In genomic region chr3:104993800-104994199, GRCm38 (mm10) we compare ENCODE assay signal across 8 mouse cellular contexts. TPM values are rescaled to one million over a fixed set of nuclear protein-coding genes. Genes with fewer than 3 reads are reported as not detected.
A peak's percentile ranks its signal among the peaks of the same experiment; 100 is the strongest.
DNase-seq lines count a peak whose midpoint lies in the region; ATAC-seq and TF ChIP-seq lines count a peak whose summit lies in the region.

No protein-coding gene starts in this region.

- intact Hi-C loops in gastrocnemius, adult 2 months (cut with DNase I) = loop anchor here (10.0 kb wide), 1 partner anchor 171 kb away; no protein-coding TSS in a partner anchor

- no peaks in the 10 kb centered on the region for H3K27me3 ChIP-seq in hindbrain, postnatal 0 days (ENCODE audit: insufficient read depth, low read length)

- H3K36me3 ChIP-seq in hindbrain, postnatal 0 days (ENCODE audit: insufficient read depth, low read length) = no peaks in the 10 kb centered on the region

- peaks cover 18% of the 10 kb centered on the region for H3K4me1 ChIP-seq in embryonic fibroblast, embryonic 13.5 days (ENCODE audit: control insufficient read depth, insufficient read depth, low read length)
- 0 out of 2 replicates have a peak, but pooled peaks cover 5% of the 10 kb centered on the region for H3K4me1 ChIP-seq in hindbrain, postnatal 0 days (ENCODE audit: insufficient read depth, low read length)

- H3K27ac ChIP-seq in gastrocnemius, adult 2 months = peak overlapping the region; percentile 76
- H3K27ac ChIP-seq in embryonic fibroblast, embryonic 13.5 days (ENCODE audit: insufficient read depth, low read length) = peak overlapping the region; percentile 89
- peak overlapping the region; percentile 32; the same call in 1 of the 2 replicates for H3K27ac ChIP-seq in hindbrain, postnatal 0 days

- ATAC-seq in hindbrain, postnatal 0 days = peak; percentile 85

- TF ChIP-seq POLR2A in embryonic fibroblast, embryonic 13.5 days (IDR thresholded peaks at IDR 0.05; ENCODE audit: low read depth, low read length) = no peak

- no peak overlapping the region for H3K4me3 ChIP-seq in gastrocnemius, adult 2 months
- no peak overlapping the region for H3K4me3 ChIP-seq in embryonic fibroblast, embryonic 13.5 days (ENCODE audit: insufficient read depth, low read length)
- no peak overlapping the region for H3K4me3 ChIP-seq in hindbrain, postnatal 0 days (ENCODE audit: low read length)

- no peaks in the 10 kb centered on the region for H3K9me3 ChIP-seq in hindbrain, postnatal 0 days (ENCODE audit: low read length)

- no peak overlapping the region for H3K4me2 ChIP-seq in hindbrain, postnatal 0 days (ENCODE audit: low read depth, low read length)

- WGBS in hindbrain, postnatal 0 days = 25% methylated on average over 4 of the region's 4 CpGs

- DNase-seq in gastrocnemius, adult 2 months = no peak
- DNase-seq in gastrocnemius, postnatal 4 days (ENCODE audit: low spot score in 2 of 2) = no peak
- peak; percentile 25 for DNase-seq in MN1 (ENCODE audit: low spot score)
- DNase-seq in hindbrain, postnatal 0 days (ENCODE audit: low spot score) = peak; percentile 73
- peak; percentile 46 for DNase-seq in lung, postnatal 14 days
- DNase-seq in telencephalon, adult 2 months (ENCODE audit: low read depth, low spot score) = peak; percentile 83
- no peak for DNase-seq in gastrocnemius, adult 8-10 months (ENCODE audit: low spot score in 2 of 2)

- H3K9ac ChIP-seq in hindbrain, postnatal 0 days (replicated peaks; ENCODE audit: low read length) = no peak overlapping the region

- TF ChIP-seq CTCF in gastrocnemius, adult 2 months (IDR thresholded peaks at IDR 0.05) = no peak
- TF ChIP-seq CTCF in embryonic fibroblast, embryonic 13.5 days (IDR thresholded peaks at IDR 0.05; ENCODE audit: borderline replicate concordance, insufficient read depth, low read length) = no peak
- TF ChIP-seq CTCF in hindbrain, postnatal 0 days (IDR thresholded peaks at IDR 0.05; ENCODE audit: low read depth) = no peak

RNA-seq across cellular contexts. Expression of gene Wnt2b, which starts 32.1 kb away (rescaled TPM):
- under 1 TPM; 0.13 to 0.31 TPM for total RNA-seq in gastrocnemius, adult 2 months (2021)
- 1 to 10 TPM; 3.2 to 3.4 TPM for total RNA-seq in gastrocnemius, postnatal 4 days (2021)
- polyA plus RNA-seq in embryonic fibroblast, embryonic 13.5 days (2011; ENCODE audit: insufficient read length, low read depth, missing spikeins) = 2.5 and 3.6 TPM in 2 replicates
- total RNA-seq in hindbrain, postnatal 0 days (2014; rRNA removed) = 1.9 and 3.2 TPM in 2 replicates
- 0.56 and 0.88 TPM in 2 replicates for polyA plus RNA-seq in hindbrain, postnatal 0 days (2015; fragmentation: Nextera tagmentation; extraction: Ambion mirVana)
- under 1 TPM; 0.07 to 0.46 (median 0.10) TPM for total RNA-seq in gastrocnemius, adult 8-10 months (2022)

RNA-seq across cellular contexts. Expression of gene Cttnbp2nl, which starts 59.1 kb away (rescaled TPM):
- total RNA-seq in gastrocnemius, adult 2 months (2021) = 1 to 10 TPM; 4.5 to 8.4 TPM
- total RNA-seq in gastrocnemius, postnatal 4 days (2021) = 10 to 100 TPM; 19.5 to 21.1 TPM
- 54.8 and 74.0 TPM in 2 replicates for polyA plus RNA-seq in embryonic fibroblast, embryonic 13.5 days (2011; ENCODE audit: insufficient read length, low read depth, missing spikeins)
- 24.9 and 27.8 TPM in 2 replicates for total RNA-seq in hindbrain, postnatal 0 days (2014; rRNA removed)
- 35.9 and 42.4 TPM in 2 replicates for polyA plus RNA-seq in hindbrain, postnatal 0 days (2015; fragmentation: Nextera tagmentation; extraction: Ambion mirVana)
- total RNA-seq in gastrocnemius, adult 8-10 months (2022) = 1 to 10 TPM; 2.7 to 5.5 (median 4.0) TPM

Comparison
In these comparisons a context has a peak if more than half of its experiments do, and no peak if none do; other contexts are left out.
1. DNase-seq: peak in MN1 (single experiment), hindbrain, postnatal 0 days (single experiment), lung, postnatal 14 days (single experiment) and telencephalon, adult 2 months (single experiment); none in gastrocnemius, adult 2 months (single experiment), gastrocnemius, postnatal 4 days (0 of 2) and gastrocnemius, adult 8-10 months (0 of 2).
2. H3K27ac ChIP-seq: peak in every context shown above with its lines; median percentile 89 in embryonic fibroblast, embryonic 13.5 days; 76 in gastrocnemius, adult 2 months; 32 in hindbrain, postnatal 0 days.